Mouse (Mus musculus) MEL (cell line): ENCODE data around the gene Cyb5d1. TPM values are rescaled to one million over a fixed set of nuclear protein-coding genes. Genes with fewer than 3 reads are reported as not detected.

Source experiments
- DNase-seq: peaks from one replicate; pipeline ENCODE4 v3.0.0; 2011; ENCODE audit warnings: low read depth, low spot score
- H3K27ac ChIP-seq: 2 replicates; pipeline ENCODE4 v1.5.1; 2012; ENCODE audit warnings: low read depth, mild to moderate bottlenecking, control low read depth, low read length, moderate library complexity; ENCODE audit not compliant: control insufficient read depth
- H3K27me3 ChIP-seq, 2 experiments: fragments of 150-350 bp in 1 of 2; sonication (generic) in 1 of 2; 2 replicates each; pipeline ENCODE4 v1.6.1; 2012; ENCODE audit warnings: low read length in 2 of 2, mild to moderate bottlenecking in 2 of 2, improper control_type of control experiment in 1 of 2, moderate library complexity in 1 of 2; ENCODE audit not compliant: insufficient read depth in 2 of 2, control insufficient read depth in 1 of 2
- H3K36me3 ChIP-seq, 2 experiments: 2 replicates each; pipeline ENCODE4 v1.6.1; 2012 to 2014; ENCODE audit warnings: low read length in 2 of 2, improper control_type of control experiment in 1 of 2, inconsistent platforms in 1 of 2, mild to moderate bottlenecking in 1 of 2; ENCODE audit not compliant: insufficient read depth in 2 of 2, control insufficient read depth in 1 of 2
- H3K4me1 ChIP-seq, 2 experiments: fragments of 150-350 bp in 1 of 2; sonication (generic) in 1 of 2; 2 replicates each; pipeline ENCODE4 v1.6.1; 2012; ENCODE audit warnings: low read length in 2 of 2, improper control_type of control experiment in 1 of 2, mild to moderate bottlenecking in 1 of 2; ENCODE audit not compliant: insufficient read depth in 2 of 2, control insufficient read depth in 1 of 2
- H3K4me3 ChIP-seq, 2 experiments: fragments of 150-350 bp in 1 of 2; sonication (generic) in 1 of 2; 2 replicates each; pipeline ENCODE4 v1.5.1; 2012; ENCODE audit warnings: low read depth in 2 of 2, low read length in 2 of 2, mild to moderate bottlenecking in 2 of 2, moderate library complexity in 2 of 2, control low read depth in 1 of 2, improper control_type of control experiment in 1 of 2; ENCODE audit not compliant: control insufficient read depth in 1 of 2, insufficient read depth in 1 of 2
- H3K79me2 ChIP-seq: 2 replicates; pipeline ENCODE4 v1.6.1; 2012; ENCODE audit warnings: mild to moderate bottlenecking, low read length, moderate library complexity; ENCODE audit not compliant: control insufficient read depth, poor library complexity, insufficient read depth
- H3K9ac ChIP-seq: 2 replicates; pipeline ENCODE4 v1.6.1; 2012; ENCODE audit warnings: low read depth, mild to moderate bottlenecking, control low read depth, low read length, moderate library complexity; ENCODE audit not compliant: control insufficient read depth, poor library complexity, severe bottlenecking
- H3K9me3 ChIP-seq: fragments of 150-350 bp; sonication (generic); replicated peaks from 2 replicates; pipeline ENCODE4 v1.6.1; 2012; ENCODE audit warnings: mild to moderate bottlenecking, low read length, improper control_type of control experiment, moderate library complexity; ENCODE audit not compliant: insufficient read depth
- BHLHE40 ChIP-seq: IDR thresholded peaks from 2 replicates; pipeline ENCODE4 v1.6.1; 2012; ENCODE audit warnings: low read depth, mild to moderate bottlenecking, inconsistent platforms, low read length, improper control_type of control experiment, borderline replicate concordance
- CHD2 ChIP-seq: IDR thresholded peaks from 2 replicates; pipeline ENCODE4 v1.6.1; 2011; ENCODE audit warnings: low read length, improper control_type of control experiment
- CTCF ChIP-seq, 3 experiments: IDR thresholded peaks in 2 of 3; conservative IDR thresholded peaks in 1 of 3; 2 replicates each; pipeline ENCODE4 v1.5.1; 2011 to 2012; ENCODE audit warnings: low read length in 3 of 3, low read depth in 2 of 3, mild to moderate bottlenecking in 2 of 3, improper control_type of control experiment in 1 of 3, inconsistent platforms in 1 of 3, mixed read lengths in 1 of 3, moderate library complexity in 1 of 3; ENCODE audit not compliant: control insufficient read depth in 1 of 3, insufficient read depth in 1 of 3, poor library complexity in 1 of 3, severe bottlenecking in 1 of 3
- E2F4 ChIP-seq: IDR thresholded peaks from 2 replicates; pipeline ENCODE4 v1.6.1; 2011; ENCODE audit warnings: low read depth, low read length, improper control_type of control experiment, borderline replicate concordance
- ELF1 ChIP-seq: IDR thresholded peaks from 2 replicates; pipeline ENCODE4 v1.6.1; 2014; ENCODE audit warnings: low read depth, mild to moderate bottlenecking, inconsistent platforms, low read length, improper control_type of control experiment, moderate library complexity
- EP300 ChIP-seq, 2 experiments: IDR thresholded peaks; 2 replicates each; pipeline ENCODE4 v1.6.1; 2011; ENCODE audit warnings: improper control_type of control experiment in 2 of 2, low read length in 2 of 2, low read depth in 1 of 2, mild to moderate bottlenecking in 1 of 2
- ETS1 ChIP-seq: IDR thresholded peaks from 2 replicates; pipeline ENCODE4 v1.6.1; 2012; ENCODE audit warnings: low read depth, mild to moderate bottlenecking, inconsistent platforms, low read length, improper control_type of control experiment, moderate library complexity
- GABPA ChIP-seq: IDR thresholded peaks from 2 replicates; pipeline ENCODE4 v1.6.1; 2012; ENCODE audit warnings: low read depth, mild to moderate bottlenecking, inconsistent platforms, low read length, improper control_type of control experiment, moderate library complexity
- GATA1 ChIP-seq: IDR thresholded peaks from 2 replicates; pipeline ENCODE4 v1.6.1; 2011; ENCODE audit warnings: low read depth, low read length, improper control_type of control experiment
- HCFC1 ChIP-seq: IDR thresholded peaks from 2 replicates; pipeline ENCODE4 v1.6.1; 2012; ENCODE audit warnings: low read depth, mild to moderate bottlenecking, inconsistent platforms, low read length, improper control_type of control experiment, moderate library complexity
- JUND ChIP-seq: IDR thresholded peaks from 2 replicates; pipeline ENCODE4 v1.6.1; 2011; ENCODE audit warnings: low read depth, mild to moderate bottlenecking, improper control_type of control experiment, low read length
- KAT2A ChIP-seq: conservative IDR thresholded peaks from 2 replicates; pipeline ENCODE4 v1.6.1; 2012; ENCODE audit warnings: low read depth, low read length, improper control_type of control experiment, inconsistent platforms
- MAFK ChIP-seq: IDR thresholded peaks from 2 replicates; pipeline ENCODE4 v1.6.1; 2011; ENCODE audit warnings: low read depth, mild to moderate bottlenecking, low read length, improper control_type of control experiment, borderline replicate concordance
- MAX ChIP-seq: IDR thresholded peaks from 2 replicates; pipeline ENCODE4 v1.6.1; 2011; ENCODE audit warnings: low read length, improper control_type of control experiment
- MAZ ChIP-seq: IDR thresholded peaks from 2 replicates; pipeline ENCODE4 v1.6.1; 2012; ENCODE audit warnings: low read depth, mild to moderate bottlenecking, inconsistent platforms, low read length, improper control_type of control experiment
- MXI1 ChIP-seq: IDR thresholded peaks from 2 replicates; pipeline ENCODE4 v1.6.1; 2011; ENCODE audit warnings: mild to moderate bottlenecking, low read depth, low read length, improper control_type of control experiment
- MYC ChIP-seq: IDR thresholded peaks from 2 replicates; pipeline ENCODE4 v1.6.1; 2011; ENCODE audit warnings: low read depth, mild to moderate bottlenecking, low read length, improper control_type of control experiment, moderate library complexity
- NELFE ChIP-seq: IDR thresholded peaks from 2 replicates; pipeline ENCODE4 v1.6.1; 2011; ENCODE audit warnings: low read depth, low read length, improper control_type of control experiment
- NRF1 ChIP-seq: IDR thresholded peaks from 2 replicates; pipeline ENCODE4 v1.6.1; 2014; ENCODE audit warnings: low read depth, mild to moderate bottlenecking, inconsistent platforms, low read length, improper control_type of control experiment, moderate library complexity; ENCODE audit not compliant: poor library complexity, insufficient read depth, severe bottlenecking
- POLR2AphosphoS2 ChIP-seq: IDR thresholded peaks from 2 replicates; pipeline ENCODE4 v1.6.1; 2011; ENCODE audit warnings: low read length, improper control_type of control experiment
- POLR2AphosphoS5 ChIP-seq: IDR thresholded peaks from 2 replicates; pipeline ENCODE4 v1.6.1; 2012; ENCODE audit warnings: low read depth, borderline replicate concordance, mild to moderate bottlenecking, inconsistent platforms, low read length, moderate library complexity, mixed read lengths
- RAD21 ChIP-seq: IDR thresholded peaks from 2 replicates; pipeline ENCODE4 v1.6.1; 2011; ENCODE audit warnings: mild to moderate bottlenecking, low read depth, low read length, improper control_type of control experiment
- RCOR1 ChIP-seq: IDR thresholded peaks from 2 replicates; pipeline ENCODE4 v1.6.1; 2012; ENCODE audit warnings: low read depth, mild to moderate bottlenecking, inconsistent platforms, low read length, improper control_type of control experiment
- SIN3A ChIP-seq: IDR thresholded peaks from 2 replicates; pipeline ENCODE4 v1.6.1; 2012; ENCODE audit warnings: low read length, improper control_type of control experiment, inconsistent platforms
- SMC3 ChIP-seq: IDR thresholded peaks from 2 replicates; pipeline ENCODE4 v1.6.1; 2011; ENCODE audit warnings: low read depth, low read length, improper control_type of control experiment
- TAL1 ChIP-seq: IDR thresholded peaks from 2 replicates; pipeline ENCODE4 v1.6.1; 2012; ENCODE audit warnings: mild to moderate bottlenecking, inconsistent platforms, low read length, moderate library complexity, mixed read lengths
- TBP ChIP-seq: IDR thresholded peaks from 2 replicates; pipeline ENCODE4 v1.8.0; 2011; ENCODE audit warnings: low read depth, low read length, improper control_type of control experiment
- TCF12 ChIP-seq: IDR thresholded peaks from 2 replicates; pipeline ENCODE4 v1.6.1; 2014; ENCODE audit warnings: low read depth, mild to moderate bottlenecking, inconsistent platforms, low read length, improper control_type of control experiment, moderate library complexity
- UBTF ChIP-seq: IDR thresholded peaks from 2 replicates; pipeline ENCODE4 v1.6.1; 2012; ENCODE audit warnings: low read depth, mild to moderate bottlenecking, inconsistent platforms, low read length, improper control_type of control experiment, moderate library complexity, borderline replicate concordance; ENCODE audit not compliant: insufficient read depth
- USF2 ChIP-seq, 2 experiments: IDR thresholded peaks; 2 replicates each; pipeline ENCODE4 v1.6.1; 2011 to 2012; ENCODE audit warnings: improper control_type of control experiment in 2 of 2, low read length in 2 of 2, borderline replicate concordance in 1 of 2, inconsistent platforms in 1 of 2, low read depth in 1 of 2, mild to moderate bottlenecking in 1 of 2; ENCODE audit not compliant: insufficient read depth in 1 of 2
- ZKSCAN1 ChIP-seq: IDR thresholded peaks from 2 replicates; pipeline ENCODE4 v1.6.1; 2012; ENCODE audit warnings: low read depth, mild to moderate bottlenecking, inconsistent platforms, low read length, improper control_type of control experiment, moderate library complexity
- ZMIZ1 ChIP-seq: IDR thresholded peaks from 2 replicates; pipeline ENCODE4 v1.6.1; 2012; ENCODE audit warnings: low read depth, mild to moderate bottlenecking, inconsistent platforms, low read length, improper control_type of control experiment, moderate library complexity
- ZNF384 ChIP-seq: IDR thresholded peaks from 2 replicates; pipeline ENCODE4 v1.6.1; 2012; ENCODE audit warnings: low read depth, mild to moderate bottlenecking, inconsistent platforms, low read length, improper control_type of control experiment
- polyA plus RNA-seq, 2 experiments: library from polyadenylated mRNA; stranded (reverse) in 1 of 2; unstranded in 1 of 2; fragments of >175 nt in 1 of 2; fragments of >200 nt in 1 of 2; gene quantifications; 2 replicates each; pipeline versions ENCODE4 v1.2.1 to v1.2.4; 2012; ENCODE audit warnings: low replicate concordance in 2 of 2, low read depth in 1 of 2; ENCODE audit not compliant: insufficient read length in 2 of 2, insufficient read depth in 1 of 2, missing spikeins in 1 of 2
- total RNA-seq: library from RNA; depleted of rRNA; stranded (reverse); fragments of 300-350 nt; gene quantifications from 2 replicates; pipeline ENCODE4 v1.2.3, GENCODE M21; 2012

Cyb5d1 gene
- total and polyA plus RNA-seq, 3 experiments: 21.3 to 39.6 TPM; not detected in 1

DNA sequence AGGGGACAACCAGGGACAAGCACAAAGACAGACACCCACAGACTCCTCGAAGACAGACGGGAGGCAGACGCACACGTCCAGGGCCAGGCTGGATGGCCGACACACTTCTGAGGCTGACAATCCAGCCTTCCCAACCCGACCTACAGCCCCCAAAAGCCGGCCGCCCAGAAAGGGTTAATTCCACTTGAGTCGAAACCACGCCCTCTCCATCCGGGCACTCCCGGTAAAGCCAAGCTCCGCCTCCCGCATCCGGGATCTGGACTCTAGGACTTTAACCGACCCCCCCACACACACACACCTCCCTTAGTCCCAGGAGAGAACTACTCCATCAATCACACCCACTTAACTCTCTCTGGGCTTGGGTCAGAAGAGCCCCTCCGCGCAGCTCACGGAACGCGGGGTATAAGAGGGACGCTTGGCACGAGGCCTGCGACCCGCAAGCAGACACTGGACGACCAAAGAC lies 15.7 kb upstream of the Cyb5d1 start (continued):
- no peak for TF ChIP-seq MAFK
- TF ChIP-seq NELFE: peak; percentile 70
- no peak for TF ChIP-seq JUND
- no peak for TF ChIP-seq RCOR1
- no peak for TF ChIP-seq BHLHE40
- TF ChIP-seq MAZ: peak; percentile 95

DNA sequence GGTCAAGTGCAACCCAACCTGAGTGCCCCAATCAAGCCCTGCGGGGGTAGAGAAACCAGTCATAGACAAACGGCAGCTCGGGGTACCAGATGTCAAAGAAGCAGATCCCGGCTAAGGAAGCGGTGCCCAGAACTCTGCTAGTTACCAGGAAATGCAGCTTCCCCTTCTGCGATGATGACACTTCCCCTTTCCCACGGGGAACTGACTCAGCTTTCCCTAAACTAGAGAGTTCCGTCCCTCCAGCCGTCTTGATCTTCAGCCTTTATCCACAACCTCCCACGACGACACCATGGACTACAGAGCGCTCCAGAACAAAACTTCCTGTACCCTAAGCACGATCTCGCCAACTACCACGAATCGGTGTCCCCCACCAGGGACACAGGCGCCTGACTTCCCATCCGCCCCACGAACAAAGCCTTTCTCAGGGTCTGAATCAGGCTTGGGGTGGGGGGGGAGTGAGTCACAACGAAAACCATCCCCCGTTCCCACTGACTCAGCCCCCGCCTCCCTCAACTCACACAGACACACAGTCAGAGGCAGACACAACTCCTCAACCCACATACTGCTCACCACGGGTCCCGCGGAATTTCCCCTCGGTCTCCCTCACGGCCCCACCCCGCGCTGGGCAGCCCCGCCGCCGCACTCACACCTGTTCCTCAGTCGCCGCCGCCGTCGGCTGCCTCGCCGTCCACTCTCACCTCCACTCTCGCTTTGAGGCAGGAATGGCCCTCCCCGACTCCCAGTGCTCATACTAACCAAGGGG lies 15.1 kb upstream of the Cyb5d1 start:
- no peaks in the 10 kb centered on the region for H3K27me3 ChIP-seq
- H3K79me2 ChIP-seq: peaks cover 64% of the 10 kb centered on the region
- H3K9ac ChIP-seq: peak overlapping the region; percentile 87
- H3K27ac ChIP-seq: peak overlapping the region; percentile 91
- H3K36me3 ChIP-seq: peaks cover 0 to 29% of the 10 kb centered on the region in 2 experiments; a peak in 3 of 4 replicates
- H3K4me3 ChIP-seq: peak overlapping the region; percentile 62 to 79
- H3K4me1 ChIP-seq: peaks cover 17 to 38% of the 10 kb centered on the region in 2 experiments
- peak; percentile 94 for DNase-seq
- H3K9me3 ChIP-seq: no peaks in the 10 kb centered on the region
- TF ChIP-seq ETS1 (peak; percentile 98), RAD21 (no peak), MXI1 (peak; percentile 57), MAZ (no peak), JUND (0 out of 2 replicates have a peak, but pooled peaks have one; percentile 42), UBTF (0 out of 2 replicates have a peak, but pooled peaks have one; percentile 37), TAL1 (no peak), MYC (peak; percentile 85; the same call in 1 of the 2 replicates), GATA1 (no peak), POLR2AphosphoS5 (no peak), ZMIZ1 (no peak), MAFK (peak; percentile 81), ZNF384 (no peak), TBP (peak; percentile 79), CHD2 (no peak), MAX (0 out of 2 replicates have a peak, but pooled peaks have one; percentile 59), SIN3A (peak; percentile 57; the same call in 1 of the 2 replicates), CTCF (IDR thresholded peaks at IDR 0.05 in 2 of 3, conservative IDR thresholded peaks at IDR 0.05 in 1 of 3; ENCODE audit: control insufficient read depth in 1 of 3, insufficient read depth in 1 of 3, low read depth in 2 of 3, low read length in 3 of 3, poor library complexity in 1 of 3, severe bottlenecking in 1 of 3) (no peak), ZKSCAN1 (no peak), KAT2A (no peak), E2F4 (no peak), ELF1 (peak; percentile 78), RCOR1 (peak; percentile 71; the same call in 1 of the 2 replicates), SMC3 (no peak), POLR2AphosphoS2 (0 out of 2 replicates have a peak, but pooled peaks have one; percentile 28), EP300 (IDR thresholded peaks at IDR 0.05; ENCODE audit: low read depth in 1 of 2, low read length in 2 of 2) (peak; percentile 50 to 76), GABPA (0 out of 2 replicates have a peak, but pooled peaks have one; percentile 36), USF2 (IDR thresholded peaks at IDR 0.05; ENCODE audit: borderline replicate concordance in 1 of 2, insufficient read depth in 1 of 2, low read depth in 1 of 2, low read length in 2 of 2) (no peak), NRF1 (no peak), HCFC1 (peak; percentile 54; the same call in 1 of the 2 replicates), TCF12 (peak; percentile 20; the same call in 1 of the 2 replicates)
